ENCODE assay signal across 9 mouse cellular contexts in genomic region chr1:51615523-51615922, GRCm38 (mm10).
DNase-seq lines count a peak whose midpoint lies in the region; ATAC-seq and TF ChIP-seq lines count a peak whose summit lies in the region.
"Had no signal": no experiment of that assay in that cellular context is flagged by ENCODE, and none has a peak within 500 bp of the region (broad histone marks: within the 10 kb centered on the region; RNA-seq: fewer than 3 reads in every experiment).

No protein-coding gene starts in this region.

- no peaks in the 10 kb centered on the region for H3K36me3 ChIP-seq in kidney, embryonic 14.5 days (ENCODE audit: control insufficient read depth, insufficient read depth, low read length)
- H3K36me3 ChIP-seq in midbrain, embryonic 15.5 days (replicated peaks): no peaks in the 10 kb centered on the region
- H3K36me3 ChIP-seq in stomach, postnatal 0 days (ENCODE audit: control insufficient read depth, insufficient read depth, low read length): no peaks in the 10 kb centered on the region
- H3K36me3 ChIP-seq: limb, embryonic 12.5 days had no signal

- no peak overlapping the region for H3K9ac ChIP-seq in kidney, embryonic 14.5 days (ENCODE audit: low read depth, low read length)
- H3K9ac ChIP-seq in midbrain, embryonic 15.5 days: no peak overlapping the region
- H3K9ac ChIP-seq in stomach, postnatal 0 days (ENCODE audit: low read length): no peak overlapping the region
- H3K9ac ChIP-seq: limb, embryonic 12.5 days had no signal

- intact Hi-C loops in left cerebral cortex, adult 2 months (cut with DNase I): loop anchor here (5.0 kb wide), 1 partner anchor 958 kb away; no protein-coding TSS in a partner anchor

- no peaks in the 10 kb centered on the region for H3K27me3 ChIP-seq in kidney, embryonic 14.5 days (ENCODE audit: control insufficient read depth, insufficient read depth, low read length)
- H3K27me3 ChIP-seq in midbrain, embryonic 15.5 days (replicated peaks): no peaks in the 10 kb centered on the region
- H3K27me3 ChIP-seq in stomach, postnatal 0 days (ENCODE audit: control insufficient read depth, insufficient read depth, low read length): no peaks in the 10 kb centered on the region
- H3K27me3 ChIP-seq: limb, embryonic 12.5 days had no signal

- WGBS in kidney, embryonic 14.5 days: 33% methylated on average over 6 of the region's 6 CpGs
- 29% methylated on average over 6 of the region's 6 CpGs for WGBS in midbrain, embryonic 15.5 days
- 22% methylated on average over 6 of the region's 6 CpGs for WGBS in stomach, postnatal 0 days

- H3K4me1 ChIP-seq in kidney, embryonic 14.5 days (ENCODE audit: control insufficient read depth, insufficient read depth, low read length): no peaks in the 10 kb centered on the region
- H3K4me1 ChIP-seq in midbrain, embryonic 15.5 days: peaks cover 21% of the 10 kb centered on the region
- H3K4me1 ChIP-seq in stomach, postnatal 0 days (replicated peaks; ENCODE audit: control insufficient read depth, insufficient read depth): no peaks in the 10 kb centered on the region

- peak; percentile 50 for DNase-seq in kidney, adult 11 months
- peak; percentile 76 for DNase-seq in NIH3T3 (ENCODE audit: low read depth)
- peak; percentile 84 to 85 for DNase-seq in cerebellum, postnatal 10 days
- peak; percentile 63 for DNase-seq in left cerebral cortex, adult 2 months (ENCODE audit: extremely low spot score in 1 of 2, low spot score in 2 of 2)
- DNase-seq in stomach, postnatal 0 days (ENCODE audit: low spot score): peak; percentile 62

- no peak overlapping the region for H3K4me3 ChIP-seq in kidney, embryonic 14.5 days (ENCODE audit: low read length)
- no peak overlapping the region for H3K4me3 ChIP-seq in left cerebral cortex, adult 2 months
- H3K4me3 ChIP-seq in midbrain, embryonic 15.5 days: no peak overlapping the region
- no peak overlapping the region for H3K4me3 ChIP-seq in stomach, postnatal 0 days (ENCODE audit: low read depth, low read length)
- H3K4me3 ChIP-seq: limb, embryonic 12.5 days had no signal

- ATAC-seq in kidney, embryonic 14.5 days (ENCODE audit: low FRiP score, low TSS enrichment): no peak
- peak; percentile 68 to 72; a peak in 2 of 4 replicates for ATAC-seq in hematopoietic stem cell, adult 5-6 weeks (replicated peaks in 1 of 2; ENCODE audit: insufficient read depth in 1 of 2, low FRiP score in 2 of 2, low TSS enrichment in 1 of 2, low read depth in 1 of 2, poor library complexity in 2 of 2, severe bottlenecking in 2 of 2)
- peak; percentile 65 for ATAC-seq in midbrain, embryonic 15.5 days (replicated peaks)
- ATAC-seq in stomach, postnatal 0 days (ENCODE audit: low FRiP score, low TSS enrichment): peak; percentile 61; the same call in 1 of the 2 replicates

- H3K27ac ChIP-seq in kidney, embryonic 14.5 days (ENCODE audit: low read depth, low read length): no peak overlapping the region
- no peak overlapping the region for H3K27ac ChIP-seq in left cerebral cortex, adult 2 months
- no peak overlapping the region for H3K27ac ChIP-seq in midbrain, embryonic 15.5 days
- no peak overlapping the region for H3K27ac ChIP-seq in stomach, postnatal 0 days (replicated peaks)
- H3K27ac ChIP-seq: limb, embryonic 12.5 days had no signal

- peak; percentile 78 for TF ChIP-seq CTCF in left cerebral cortex, adult 2 months (IDR thresholded peaks at IDR 0.05)
- peak; percentile 83 for TF ChIP-seq CTCF in stomach, postnatal 0 days (IDR thresholded peaks at IDR 0.05; ENCODE audit: low read depth)

- no peak for TF ChIP-seq EP300 in stomach, postnatal 0 days (optimal IDR thresholded peaks at IDR 0.05)

- no peak overlapping the region for H3K4me2 ChIP-seq in kidney, embryonic 14.5 days (replicated peaks; ENCODE audit: low read depth, low read length)
- H3K4me2 ChIP-seq in midbrain, embryonic 15.5 days: no peak overlapping the region
- no peak overlapping the region for H3K4me2 ChIP-seq in stomach, postnatal 0 days (replicated peaks; ENCODE audit: low read depth)
- H3K4me2 ChIP-seq: limb, embryonic 12.5 days had no signal

- H3K9me3 ChIP-seq in kidney, embryonic 14.5 days (ENCODE audit: control insufficient read depth, low read length): no peaks in the 10 kb centered on the region
- H3K9me3 ChIP-seq in midbrain, embryonic 15.5 days: no peaks in the 10 kb centered on the region
- H3K9me3 ChIP-seq in stomach, postnatal 0 days (ENCODE audit: control insufficient read depth, low read length): no peaks in the 10 kb centered on the region
- H3K9me3 ChIP-seq: limb, embryonic 12.5 days had no signal
